In the genomic region with DNA sequence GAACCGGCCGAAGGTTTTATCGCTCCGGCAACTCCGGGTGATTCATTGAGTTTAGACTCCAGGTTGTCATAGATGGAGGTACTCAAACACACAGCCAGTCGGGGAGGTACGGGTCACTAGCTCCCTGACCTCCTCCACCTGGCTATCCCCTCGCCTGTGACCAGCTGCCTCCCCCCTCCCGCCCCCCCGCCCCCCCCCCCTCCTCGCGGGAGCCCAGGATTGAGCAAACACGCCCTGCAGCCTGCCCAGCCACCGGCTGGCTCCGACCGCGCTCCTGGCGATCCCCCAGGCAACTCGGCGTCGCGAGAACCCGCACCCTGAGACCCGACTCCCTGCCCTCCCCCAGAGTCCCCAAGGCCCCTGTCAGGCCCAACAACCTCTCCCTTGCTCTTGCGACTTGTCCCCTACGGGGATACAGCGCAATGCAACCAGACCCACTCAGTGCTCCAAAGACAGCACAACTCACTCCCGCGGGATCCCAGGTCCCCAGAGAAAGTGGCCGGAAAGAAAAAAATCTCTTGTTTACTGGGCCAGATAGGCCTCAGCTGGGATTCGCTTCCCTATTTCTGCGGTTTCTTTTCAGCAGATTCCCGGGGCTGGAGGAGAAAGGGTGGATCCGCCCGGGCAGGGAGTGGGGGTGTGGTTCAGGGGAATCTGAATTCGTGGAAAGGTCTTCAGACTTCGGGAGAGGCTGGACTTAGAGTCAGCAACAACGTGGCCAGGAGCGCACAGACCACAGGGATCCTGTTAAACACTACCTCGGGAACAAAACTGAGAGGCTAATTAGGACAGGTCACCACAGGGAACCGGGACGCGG, we compare ENCODE assay signal across 8 mouse cellular contexts. TPM values are rescaled to one million over a fixed set of nuclear protein-coding genes. Genes with fewer than 3 reads are reported as not detected.
A peak's percentile ranks its signal among the peaks of the same experiment; 100 is the strongest.
DNase-seq lines count a peak whose midpoint lies in the region; ATAC-seq and TF ChIP-seq lines count a peak whose summit lies in the region.

Gprc5c (plus strand) TSS at position 701 of the 817 bp plus-strand sequence.

- TF ChIP-seq POLR2A in thymus, adult 2 months (IDR thresholded peaks at IDR 0.05; ENCODE audit: control insufficient read depth, extremely low read depth, insufficient read depth, low read length, poor library complexity), result no peak

- no peak for DNase-seq in thymus, adult 2 months
- no peak for DNase-seq in thymus, postnatal 25 days
- peak; percentile 57 for DNase-seq in forebrain, embryonic 10.5 days (ENCODE audit: extremely low spot score, low spot score)
- DNase-seq in heart, postnatal 0 days (ENCODE audit: low spot score), result peak; percentile 36
- DNase-seq in kidney, postnatal 25 days, result peak; percentile 75 to 94
- peak; percentile 69 for DNase-seq in mesoderm, embryonic 11.5 days (ENCODE audit: low read depth, low spot score)
- peak; percentile 78 for DNase-seq in yolk sac, embryonic 10.5 days (ENCODE audit: low spot score)
- no peak for DNase-seq in thymus, postnatal 0 days (ENCODE audit: low spot score)

- H3K4me3 ChIP-seq in thymus, adult 2 months (ENCODE audit: control insufficient read depth, insufficient read depth, low read length), result peak within 1 kb of the TSS; percentile 30
- peak within 1 kb of the TSS; percentile 78 for H3K4me3 ChIP-seq in forebrain, embryonic 10.5 days
- H3K4me3 ChIP-seq in heart, postnatal 0 days (ENCODE audit: low read depth, low read length), result peak within 1 kb of the TSS; percentile 67

- 0 out of 2 replicates have a peak, but pooled peaks cover 5% of the 10 kb centered on the region for H3K4me1 ChIP-seq in thymus, adult 2 months (replicated peaks; ENCODE audit: control insufficient read depth, insufficient read depth, low read length)
- H3K4me1 ChIP-seq in forebrain, embryonic 10.5 days, result peaks cover 64% of the 10 kb centered on the region
- H3K4me1 ChIP-seq in heart, postnatal 0 days (ENCODE audit: control insufficient read depth, insufficient read depth), result 0 out of 2 replicates have a peak, but pooled peaks cover 3% of the 10 kb centered on the region

- H3K27ac ChIP-seq in thymus, adult 2 months (ENCODE audit: control insufficient read depth, insufficient read depth, low read length), result no peak within 1 kb of the TSS
- peak within 1 kb of the TSS; percentile 89 for H3K27ac ChIP-seq in forebrain, embryonic 10.5 days
- peak within 1 kb of the TSS; percentile 61 for H3K27ac ChIP-seq in heart, postnatal 0 days (ENCODE audit: low read depth)

- H3K4me2 ChIP-seq in heart, postnatal 0 days (ENCODE audit: low read depth, low read length), result peak within 1 kb of the TSS; percentile 94

- TF ChIP-seq EP300 in heart, postnatal 0 days (IDR thresholded peaks at IDR 0.05; ENCODE audit: low read depth), result no peak

- no peak for TF ChIP-seq CTCF in thymus, adult 2 months (IDR thresholded peaks at IDR 0.05; ENCODE audit: borderline replicate concordance, control insufficient read depth, extremely low read depth, insufficient read depth, low read length, poor library complexity)
- TF ChIP-seq CTCF in heart, postnatal 0 days (IDR thresholded peaks at IDR 0.05; ENCODE audit: low read depth), result no peak

- H3K27me3 ChIP-seq in thymus, adult 2 months (ENCODE audit: control insufficient read depth, insufficient read depth, low read length), result peaks cover 18% of the 10 kb centered on the region
- H3K27me3 ChIP-seq in forebrain, embryonic 10.5 days (ENCODE audit: poor library complexity, severe bottlenecking), result peaks cover 70% of the 10 kb centered on the region
- peaks cover 16% of the 10 kb centered on the region for H3K27me3 ChIP-seq in heart, postnatal 0 days (ENCODE audit: control insufficient read depth, insufficient read depth, low read length)

- ATAC-seq in heart, postnatal 0 days (ENCODE audit: insufficient read depth, low read depth), result peak; percentile 24; the same call in 1 of the 2 replicates

- no peaks in the 10 kb centered on the region for H3K9me3 ChIP-seq in forebrain, embryonic 10.5 days
- no peaks in the 10 kb centered on the region for H3K9me3 ChIP-seq in heart, postnatal 0 days (replicated peaks; ENCODE audit: control insufficient read depth, low read length)

- 4% methylated on average over 41 of the region's 43 CpGs for WGBS in thymus, adult 2 months
- under 1% methylated on average over 36 of the region's 43 CpGs for WGBS in forebrain, embryonic 10.5 days
- WGBS in heart, postnatal 0 days, result 4% methylated on average over 28 of the region's 43 CpGs

- H3K36me3 ChIP-seq in thymus, adult 2 months (ENCODE audit: control insufficient read depth, insufficient read depth, low read length), result no peaks in the 10 kb centered on the region
- no peaks in the 10 kb centered on the region for H3K36me3 ChIP-seq in forebrain, embryonic 10.5 days (replicated peaks)
- H3K36me3 ChIP-seq in heart, postnatal 0 days (replicated peaks; ENCODE audit: control insufficient read depth, insufficient read depth, low read length), result no peaks in the 10 kb centered on the region

- H3K9ac ChIP-seq in heart, postnatal 0 days (replicated peaks; ENCODE audit: low read depth, low read length), result peak within 1 kb of the TSS; percentile 61

RNA-seq across cellular contexts. Expression of gene Gprc5c, which starts in this region (rescaled TPM):
- polyA plus RNA-seq in thymus, adult 2 months (2012; rRNA removed), result 5.4 and 6.4 TPM in 2 replicates
- 31.7 and 32.3 TPM in 2 replicates for polyA plus RNA-seq in forebrain, embryonic 10.5 days (2016; fragmentation: Nextera tagmentation; extraction: Ambion mirVana)
- 14.1 and 16.5 TPM in 2 replicates for total RNA-seq in heart, postnatal 0 days (2014; rRNA removed; ENCODE audit: low replicate concordance)
- polyA plus RNA-seq in heart, postnatal 0 days (2015; fragmentation: Nextera tagmentation; extraction: Ambion mirVana), result 6.8 and 7.5 TPM in 2 replicates
- 5.0 and 5.3 TPM in 2 replicates for polyA plus RNA-seq in thymus, postnatal 0 days (2015; fragmentation: Nextera tagmentation; extraction: Ambion mirVana)

Comparison
In these comparisons a context has a peak if more than half of its experiments do, and no peak if none do; other contexts are left out.
1. DNase-seq: peak in forebrain, embryonic 10.5 days (single experiment), heart, postnatal 0 days (single experiment), kidney, postnatal 25 days (2 of 2), mesoderm, embryonic 11.5 days (single experiment) and yolk sac, embryonic 10.5 days (single experiment); none in thymus, adult 2 months (single experiment), thymus, postnatal 25 days (single experiment) and thymus, postnatal 0 days (single experiment).
2. Peak in every context shown above with its lines, with median percentiles within 50 percentile points of each other: H3K4me3 ChIP-seq.